Mouse (Mus musculus) MEL (cell line): ENCODE data around the gene Fam102b.

Source experiments
- CTCF ChIP-seq, 3 experiments: IDR thresholded peaks in 2 of 3; conservative IDR thresholded peaks in 1 of 3; 2 replicates each; pipeline ENCODE4 v1.5.1; 2011 to 2012; ENCODE audit warnings: low read length in 3 of 3, low read depth in 2 of 3, mild to moderate bottlenecking in 2 of 3, improper control_type of control experiment in 1 of 3, inconsistent platforms in 1 of 3, mixed read lengths in 1 of 3, moderate library complexity in 1 of 3; ENCODE audit not compliant: control insufficient read depth in 1 of 3, insufficient read depth in 1 of 3, poor library complexity in 1 of 3, severe bottlenecking in 1 of 3
- ETS1 ChIP-seq: IDR thresholded peaks from 2 replicates; pipeline ENCODE4 v1.6.1; 2012; ENCODE audit warnings: low read depth, mild to moderate bottlenecking, inconsistent platforms, low read length, improper control_type of control experiment, moderate library complexity
- MAX ChIP-seq: IDR thresholded peaks from 2 replicates; pipeline ENCODE4 v1.6.1; 2011; ENCODE audit warnings: low read length, improper control_type of control experiment
- NELFE ChIP-seq: IDR thresholded peaks from 2 replicates; pipeline ENCODE4 v1.6.1; 2011; ENCODE audit warnings: low read depth, low read length, improper control_type of control experiment
- POLR2A ChIP-seq, 2 experiments: IDR thresholded peaks; 2 replicates each; pipeline ENCODE4 v1.6.1; 2011 to 2012; ENCODE audit warnings: low read length in 2 of 2, mild to moderate bottlenecking in 2 of 2, control low read depth in 1 of 2, improper control_type of control experiment in 1 of 2, low read depth in 1 of 2, moderate library complexity in 1 of 2; ENCODE audit not compliant: control insufficient read depth in 1 of 2, insufficient read depth in 1 of 2, poor library complexity in 1 of 2
- RAD21 ChIP-seq: IDR thresholded peaks from 2 replicates; pipeline ENCODE4 v1.6.1; 2011; ENCODE audit warnings: mild to moderate bottlenecking, low read depth, low read length, improper control_type of control experiment
- TCF12 ChIP-seq: IDR thresholded peaks from 2 replicates; pipeline ENCODE4 v1.6.1; 2014; ENCODE audit warnings: low read depth, mild to moderate bottlenecking, inconsistent platforms, low read length, improper control_type of control experiment, moderate library complexity
- USF1 ChIP-seq: IDR thresholded peaks from 2 replicates; pipeline ENCODE4 v1.6.1; 2014; ENCODE audit warnings: low read depth, mild to moderate bottlenecking, inconsistent platforms, low read length, improper control_type of control experiment, moderate library complexity
- USF2 ChIP-seq, 2 experiments: IDR thresholded peaks; 2 replicates each; pipeline ENCODE4 v1.6.1; 2011 to 2012; ENCODE audit warnings: improper control_type of control experiment in 2 of 2, low read length in 2 of 2, borderline replicate concordance in 1 of 2, inconsistent platforms in 1 of 2, low read depth in 1 of 2, mild to moderate bottlenecking in 1 of 2; ENCODE audit not compliant: insufficient read depth in 1 of 2

GRCm38 (mm10) chr3:109030817-109031216, 3.4 kb upstream of the Fam102b start:
- TF ChIP-seq POLR2A (IDR thresholded peaks at IDR 0.05; ENCODE audit: control insufficient read depth in 1 of 2, insufficient read depth in 1 of 2, low read depth in 1 of 2, low read length in 2 of 2, poor library complexity in 1 of 2): no peak
- no peak for TF ChIP-seq CTCF (IDR thresholded peaks at IDR 0.05 in 2 of 3, conservative IDR thresholded peaks at IDR 0.05 in 1 of 3; ENCODE audit: control insufficient read depth in 1 of 3, insufficient read depth in 1 of 3, low read depth in 2 of 3, low read length in 3 of 3, poor library complexity in 1 of 3, severe bottlenecking in 1 of 3)
- no peak for TF ChIP-seq TCF12
- TF ChIP-seq NELFE: no peak
- no peak for TF ChIP-seq USF1
- no peak for TF ChIP-seq RAD21
- no peak for TF ChIP-seq MAX
- 0 out of 2 replicates have a peak, but pooled peaks have one; percentile 17 for TF ChIP-seq ETS1
- TF ChIP-seq USF2 (IDR thresholded peaks at IDR 0.05; ENCODE audit: borderline replicate concordance in 1 of 2, insufficient read depth in 1 of 2, low read depth in 1 of 2, low read length in 2 of 2): no peak
